Mouse (Mus musculus): Measurements from ENCODE around the gene Klhl10. TPM values are rescaled to one million over a fixed set of nuclear protein-coding genes. Genes with fewer than 3 reads are reported as not detected.
A peak's percentile ranks its signal among the peaks of the same experiment; 100 is the strongest.

The Klhl10 gene
- polyA plus RNA-seq (2015; fragmentation: Nextera tagmentation; extraction: Ambion mirVana) = 0.70 and 0.73 TPM in 2 replicates

GRCm38 (mm10) chr11:100441797-100442196 lies at the start of gene Klhl10, which contains the start of gene Nt5c3b:
Gene Klhl10 (plus strand): TSS chr11:100441917.
Gene Nt5c3b (minus strand): TSS chr11:100441808.
- Histone ChIP-seq H3K9me3 (replicated peaks; ENCODE audit: control insufficient read depth, low read length, poor library complexity, severe bottlenecking) (no peaks in the 10 kb centered on the region), H3K9ac (ENCODE audit: low read depth, low read length) (peak within 1 kb of the TSS; percentile 95), H3K4me1 (ENCODE audit: control insufficient read depth, insufficient read depth, low read length) (peaks cover 15% of the 10 kb centered on the region), H3K36me3 (ENCODE audit: control insufficient read depth, insufficient read depth, low read length) (0 out of 2 replicates have a peak, but pooled peaks cover 3% of the 10 kb centered on the region), H3K27me3 (ENCODE audit: control insufficient read depth, insufficient read depth, low read depth, low read length) (no peaks in the 10 kb centered on the region), H3K4me2 (ENCODE audit: low read length) (peak within 1 kb of the TSS; percentile 78), H3K4me3 (ENCODE audit: low read depth, low read length) (peak within 1 kb of the TSS; percentile 89), H3K27ac (ENCODE audit: low read length) (peak within 1 kb of the TSS; percentile 79)
- 91% methylated on average over 8 of the region's 8 CpGs for WGBS
- ATAC-seq = 0 out of 2 replicates have a peak, but pooled peaks have one; percentile 14

- Histone ChIP-seq H3K27ac (ENCODE audit: low read length) (no peak overlapping the region), H3K9me3 (replicated peaks; ENCODE audit: control insufficient read depth, low read length, poor library complexity, severe bottlenecking) (no peaks in the 10 kb centered on the region), H3K9ac (ENCODE audit: low read depth, low read length) (no peak overlapping the region), H3K36me3 (ENCODE audit: control insufficient read depth, insufficient read depth, low read length) (no peaks in the 10 kb centered on the region), H3K4me1 (ENCODE audit: control insufficient read depth, insufficient read depth, low read length) (peaks cover 20% of the 10 kb centered on the region), H3K27me3 (ENCODE audit: control insufficient read depth, insufficient read depth, low read depth, low read length) (no peaks in the 10 kb centered on the region), H3K4me2 (ENCODE audit: low read length) (no peak overlapping the region), H3K4me3 (ENCODE audit: low read depth, low read length) (no peak overlapping the region)
- no peak for ATAC-seq
- 87% methylated on average over 5 of the region's 5 CpGs for WGBS
Observed at GRCm38 (mm10) chr11:100392958-100393357, 48.8 kb upstream of the Klhl10 start.

- Histone ChIP-seq H3K4me1 (ENCODE audit: control insufficient read depth, insufficient read depth, low read length) (peaks cover 20% of the 10 kb centered on the region), H3K4me3 (ENCODE audit: low read depth, low read length) (no peak overlapping the region), H3K27ac (ENCODE audit: low read length) (no peak overlapping the region), H3K4me2 (ENCODE audit: low read length) (no peak overlapping the region), H3K36me3 (ENCODE audit: control insufficient read depth, insufficient read depth, low read length) (no peaks in the 10 kb centered on the region), H3K9ac (ENCODE audit: low read depth, low read length) (no peak overlapping the region), H3K9me3 (replicated peaks; ENCODE audit: control insufficient read depth, low read length, poor library complexity, severe bottlenecking) (no peaks in the 10 kb centered on the region), H3K27me3 (ENCODE audit: control insufficient read depth, insufficient read depth, low read depth, low read length) (no peaks in the 10 kb centered on the region)
- 83% methylated on average over 7 of the region's 7 CpGs for WGBS
- ATAC-seq = no peak
Observed at GRCm38 (mm10) chr11:100393733-100394132, 48.0 kb upstream of the Klhl10 start.

GRCm38 (mm10) chr11:100394353-100395074 lies 47.2 kb upstream of the Klhl10 start:
- H3K27ac ChIP-seq (ENCODE audit: low read length) = no peak overlapping the region

GRCm38 (mm10) chr11:100395200-100395599 lies 46.5 kb upstream of the Klhl10 start:
- H3K9ac ChIP-seq (ENCODE audit: low read depth, low read length) = no peak overlapping the region
- H3K27ac ChIP-seq (ENCODE audit: low read length) = no peak overlapping the region
- no peaks in the 10 kb centered on the region for H3K27me3 ChIP-seq (ENCODE audit: control insufficient read depth, insufficient read depth, low read depth, low read length)
- peak overlapping the region; percentile 66 for H3K4me2 ChIP-seq (ENCODE audit: low read length)
- H3K4me3 ChIP-seq (ENCODE audit: low read depth, low read length) = no peak overlapping the region; the same call in 1 of the 2 replicates
- WGBS = 44% methylated on average over 11 of the region's 11 CpGs
- no peaks in the 10 kb centered on the region for H3K36me3 ChIP-seq (ENCODE audit: control insufficient read depth, insufficient read depth, low read length)
- H3K4me1 ChIP-seq (ENCODE audit: control insufficient read depth, insufficient read depth, low read length) = peaks cover 20% of the 10 kb centered on the region
- H3K9me3 ChIP-seq (replicated peaks; ENCODE audit: control insufficient read depth, low read length, poor library complexity, severe bottlenecking) = no peaks in the 10 kb centered on the region
- ATAC-seq = no peak

More at GRCm38 (mm10) chr11:100394353-100395074, 47.2 kb upstream of the Klhl10 start:
- no peaks in the 10 kb centered on the region for H3K36me3 ChIP-seq (ENCODE audit: control insufficient read depth, insufficient read depth, low read length)
- peak overlapping the region; percentile 66; the same call in 1 of the 2 replicates for H3K4me2 ChIP-seq (ENCODE audit: low read length)
- H3K9ac ChIP-seq (ENCODE audit: low read depth, low read length) = no peak overlapping the region
- no peaks in the 10 kb centered on the region for H3K9me3 ChIP-seq (replicated peaks; ENCODE audit: control insufficient read depth, low read length, poor library complexity, severe bottlenecking)
- H3K27me3 ChIP-seq (ENCODE audit: control insufficient read depth, insufficient read depth, low read depth, low read length) = no peaks in the 10 kb centered on the region
- 80% methylated on average over 5 of the region's 5 CpGs for WGBS
- no peak for ATAC-seq
- H3K4me3 ChIP-seq (ENCODE audit: low read depth, low read length) = no peak overlapping the region
- H3K4me1 ChIP-seq (ENCODE audit: control insufficient read depth, insufficient read depth, low read length) = peaks cover 20% of the 10 kb centered on the region

- H3K27ac ChIP-seq (ENCODE audit: low read length) = no peak overlapping the region; the same call in 1 of the 2 replicates
- peak overlapping the region; percentile 66 for H3K4me2 ChIP-seq (ENCODE audit: low read length)
- WGBS = 30% methylated on average over 16 of the region's 17 CpGs
- peak overlapping the region; percentile 37 for H3K9ac ChIP-seq (ENCODE audit: low read depth, low read length)
- no peaks in the 10 kb centered on the region for H3K9me3 ChIP-seq (replicated peaks; ENCODE audit: control insufficient read depth, low read length, poor library complexity, severe bottlenecking)
- H3K36me3 ChIP-seq (ENCODE audit: control insufficient read depth, insufficient read depth, low read length) = no peaks in the 10 kb centered on the region
- peak overlapping the region; percentile 83 for H3K4me3 ChIP-seq (ENCODE audit: low read depth, low read length)
- H3K4me1 ChIP-seq (ENCODE audit: control insufficient read depth, insufficient read depth, low read length) = peaks cover 20% of the 10 kb centered on the region
- H3K27me3 ChIP-seq (ENCODE audit: control insufficient read depth, insufficient read depth, low read depth, low read length) = no peaks in the 10 kb centered on the region
- ATAC-seq = no peak
Observed at GRCm38 (mm10) chr11:100395861-100396631, 45.7 kb upstream of the Klhl10 start.

- Histone ChIP-seq H3K27ac (ENCODE audit: low read length) (peak overlapping the region; percentile 77), H3K4me2 (ENCODE audit: low read length) (peak overlapping the region; percentile 66), H3K36me3 (ENCODE audit: control insufficient read depth, insufficient read depth, low read length) (no peaks in the 10 kb centered on the region), H3K9me3 (replicated peaks; ENCODE audit: control insufficient read depth, low read length, poor library complexity, severe bottlenecking) (no peaks in the 10 kb centered on the region), H3K4me3 (ENCODE audit: low read depth, low read length) (peak overlapping the region; percentile 83), H3K9ac (ENCODE audit: low read depth, low read length) (peak overlapping the region; percentile 89), H3K4me1 (ENCODE audit: control insufficient read depth, insufficient read depth, low read length) (peaks cover 20% of the 10 kb centered on the region), H3K27me3 (ENCODE audit: control insufficient read depth, insufficient read depth, low read depth, low read length) (no peaks in the 10 kb centered on the region)
- ATAC-seq = peak; percentile 33
- 3% methylated on average over 41 of the region's 42 CpGs for WGBS
Observed at GRCm38 (mm10) chr11:100396886-100397599, 44.7 kb upstream of the Klhl10 start.

GRCm38 (mm10) chr11:100397600-100398389 lies 43.9 kb upstream of the Klhl10 start, which contains the start of gene Jup:
Gene Jup (minus strand): TSS chr11:100397763.
- peaks cover 20% of the 10 kb centered on the region for H3K4me1 ChIP-seq (ENCODE audit: control insufficient read depth, insufficient read depth, low read length)
- peak within 1 kb of the TSS; percentile 77 for H3K27ac ChIP-seq (ENCODE audit: low read length)
- H3K4me3 ChIP-seq (ENCODE audit: low read depth, low read length) = peak within 1 kb of the TSS; percentile 83
- H3K4me2 ChIP-seq (ENCODE audit: low read length) = peak within 1 kb of the TSS; percentile 66
- ATAC-seq = peak; percentile 99
- H3K36me3 ChIP-seq (ENCODE audit: control insufficient read depth, insufficient read depth, low read length) = no peaks in the 10 kb centered on the region
- H3K9ac ChIP-seq (ENCODE audit: low read depth, low read length) = peak within 1 kb of the TSS; percentile 89
- under 1% methylated on average over 36 of the region's 37 CpGs for WGBS
- H3K9me3 ChIP-seq (replicated peaks; ENCODE audit: control insufficient read depth, low read length, poor library complexity, severe bottlenecking) = no peaks in the 10 kb centered on the region
- H3K27me3 ChIP-seq (ENCODE audit: control insufficient read depth, insufficient read depth, low read depth, low read length) = no peaks in the 10 kb centered on the region

All from midbrain, embryonic 16.5 days (tissue).